Mouse (Mus musculus): ENCODE results near the gene Selenon. TPM values are rescaled to one million over a fixed set of nuclear protein-coding genes. Genes with fewer than 3 reads are reported as not detected.

Gene Selenon
- total and polyA plus RNA-seq, 3 experiments, result 0.27 to 1.0 (median 0.64) TPM

- 0 out of 2 replicates have a peak, but pooled peaks have one; percentile 16 for TF ChIP-seq MYC (IDR thresholded peaks at IDR 0.05; ENCODE audit: low read depth, low read length)
- no peak for TF ChIP-seq PAX5 (IDR thresholded peaks at IDR 0.05; ENCODE audit: low read length)
- no peak for TF ChIP-seq SMC3 (IDR thresholded peaks at IDR 0.05; ENCODE audit: low read depth, low read length)
- TF ChIP-seq ZMIZ1 (IDR thresholded peaks at IDR 0.05; ENCODE audit: low read depth, low read length), result no peak
- no peak for TF ChIP-seq USF2 (conservative IDR thresholded peaks at IDR 0.05; ENCODE audit: low read depth, low read length)
- TF ChIP-seq ETS1 (conservative IDR thresholded peaks at IDR 0.05; ENCODE audit: low read depth, low read length), result no peak
- no peak for TF ChIP-seq ZNF384 (IDR thresholded peaks at IDR 0.05; ENCODE audit: low read depth, low read length)
- TF ChIP-seq IRF4 (IDR thresholded peaks at IDR 0.05; ENCODE audit: low read depth, low read length), result no peak
Observed at GRCm38 (mm10) chr4:134534932-134535786, 16.8 kb downstream of the Selenon start, which contains the start of gene Mtfr1l (continued).

DNA sequence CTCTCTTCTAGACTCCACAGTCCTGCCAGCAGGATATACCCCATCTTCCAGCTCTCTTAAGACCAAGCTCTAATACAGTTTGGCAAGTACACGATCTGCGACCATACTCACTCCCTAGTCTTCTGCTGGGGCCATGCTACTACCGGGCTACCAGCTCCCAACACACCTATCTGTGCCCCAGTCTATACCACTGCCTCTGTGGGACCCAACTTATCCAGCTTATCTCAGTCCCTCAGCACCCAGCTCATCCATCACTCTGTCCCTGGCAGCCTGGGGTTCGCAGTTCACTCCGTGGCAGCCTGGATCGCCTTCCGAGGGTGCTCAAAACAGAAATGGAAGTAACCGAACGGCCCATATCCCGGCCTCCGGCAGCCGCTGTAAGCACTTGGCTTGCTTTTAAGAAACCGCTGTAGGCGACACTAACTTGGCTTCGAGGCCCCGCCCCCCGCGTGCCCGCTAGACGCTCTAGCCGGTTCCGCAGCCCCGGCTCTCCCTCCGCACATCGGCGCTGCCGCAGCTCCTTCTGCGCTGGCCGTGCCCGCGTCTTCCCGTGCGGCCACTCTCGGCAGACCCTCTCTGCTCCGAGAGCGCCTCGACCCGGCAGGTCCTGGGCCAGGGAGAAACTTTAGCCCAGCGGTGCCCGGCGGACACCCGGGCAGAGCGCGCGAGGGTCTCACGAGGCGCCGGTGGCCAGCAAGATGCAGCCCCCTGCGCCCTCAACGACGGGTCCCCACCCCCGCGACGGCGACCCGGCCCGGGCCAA lies 17.7 kb downstream of the Selenon start:
- Histone ChIP-seq H3K27me3 (replicated peaks) (peaks cover 15% of the 10 kb centered on the region), H3K4me3 (replicated peaks in 1 of 3; ENCODE audit: low read depth in 2 of 3, low read length in 2 of 3, poor library complexity in 1 of 3) (peak overlapping the region; percentile 69 to 91 (median 82)), H3K9ac (ENCODE audit: insufficient read depth, low read depth) (peak overlapping the region; percentile 78), H3K4me2 (ENCODE audit: insufficient read depth, low read depth, poor library complexity, severe bottlenecking) (peak overlapping the region; percentile 86), H3K4me1 (ENCODE audit: control insufficient read depth in 1 of 2, insufficient read depth in 2 of 2) (peaks cover 3 to 24% of the 10 kb centered on the region in 2 experiments; a peak in 3 of 4 replicates), H3K27ac (ENCODE audit: insufficient read depth, low read depth) (no peak overlapping the region), H3K36me3 (replicated peaks in 1 of 2; ENCODE audit: control insufficient read depth in 1 of 2, insufficient read depth in 1 of 2, low read length in 1 of 2) (peaks cover 12 to 29% of the 10 kb centered on the region in 2 experiments), H3K9me3 (replicated peaks; ENCODE audit: low read length) (no peaks in the 10 kb centered on the region), H3K79me2 (replicated peaks; ENCODE audit: control insufficient read depth, extremely low read depth, insufficient read depth, poor library complexity, severe bottlenecking) (no peaks in the 10 kb centered on the region)
- dilution Hi-C loops (cut with MboI; ENCODE audit: extremely low pct_ligation_motif_present, extremely low pct_unique_long_range_greater_than_20kb, low sequenced_read_pairs) (no loop called here), in situ Hi-C loops (cut with MboI; ENCODE audit: low pct_ligation_motif_present, low pct_unique_long_range_greater_than_20kb, low sequenced_read_pairs) (no loop called here)
- TF ChIP-seq ETS1 (conservative IDR thresholded peaks at IDR 0.05; ENCODE audit: low read depth, low read length) (no peak), EP300 (IDR thresholded peaks at IDR 0.05; ENCODE audit: low read length) (no peak), MAFK (IDR thresholded peaks at IDR 0.05; ENCODE audit: insufficient replicate concordance, low read length) (no peak), USF1 (IDR thresholded peaks at IDR 0.05; ENCODE audit: low read depth, low read length) (no peak), JUND (conservative IDR thresholded peaks at IDR 0.05; ENCODE audit: low read depth, low read length) (no peak), E2F4 (IDR thresholded peaks at IDR 0.05; ENCODE audit: insufficient replicate concordance, low read depth, low read length) (no peak), MYC (IDR thresholded peaks at IDR 0.05; ENCODE audit: low read depth, low read length) (no peak), NELFE (IDR thresholded peaks at IDR 0.05; ENCODE audit: low read depth, low read length) (no peak), TCF12 (IDR thresholded peaks at IDR 0.05; ENCODE audit: low read depth, low read length) (no peak), ZC3H11A (IDR thresholded peaks at IDR 0.05; ENCODE audit: low read depth, low read length) (no peak), PAX5 (IDR thresholded peaks at IDR 0.05; ENCODE audit: low read length) (no peak), MAZ (IDR thresholded peaks at IDR 0.05; ENCODE audit: low read depth, low read length) (no peak), MXI1 (IDR thresholded peaks at IDR 0.05; ENCODE audit: low read depth, low read length) (peak; percentile 37; the same call in 1 of the 2 replicates), ZKSCAN1 (IDR thresholded peaks at IDR 0.05; ENCODE audit: borderline replicate concordance, low read depth, low read length) (no peak), UBTF (IDR thresholded peaks at IDR 0.05; ENCODE audit: low read depth, low read length) (peak; percentile 47; the same call in 1 of the 2 replicates), CTCF (conservative IDR thresholded peaks at IDR 0.05 in 1 of 2, IDR thresholded peaks at IDR 0.05 in 1 of 2; ENCODE audit: low read depth in 2 of 2, low read length in 2 of 2) (no peak), BHLHE40 (IDR thresholded peaks at IDR 0.05; ENCODE audit: low read depth, low read length) (peak; percentile 30; the same call in 1 of the 2 replicates), ZNF384 (IDR thresholded peaks at IDR 0.05; ENCODE audit: low read depth, low read length) (no peak), CHD2 (IDR thresholded peaks at IDR 0.05; ENCODE audit: low read length) (no peak), SIN3A (IDR thresholded peaks at IDR 0.05; ENCODE audit: low read length) (no peak), MEF2A (IDR thresholded peaks at IDR 0.05; ENCODE audit: borderline replicate concordance, low read depth, low read length) (no peak), ELF1 (IDR thresholded peaks at IDR 0.05; ENCODE audit: low read depth, low read length) (no peak), IRF4 (IDR thresholded peaks at IDR 0.05; ENCODE audit: low read depth, low read length) (no peak)
- peak; percentile 54 for DNase-seq (ENCODE audit: extremely low read depth)
